Mouse (Mus musculus) gastrocnemius, adult 18-20 months (tissue): ENCODE data around the gene Mogat2. TPM values are rescaled to one million over a fixed set of nuclear protein-coding genes. Genes with fewer than 3 reads are reported as not detected.

Source experiments
- DNase-seq: peaks from one replicate; pipeline ENCODE4 v3.0.0; 2021; ENCODE audit warnings: low spot score
- total RNA-seq, 2 experiments: library from RNA; stranded (reverse); gene quantifications; 2 replicates each; pipeline ENCODE4 v1.2.3; 2021

Gene Mogat2
- total RNA-seq, 2 experiments from 2014 or later: not detected

DNA sequence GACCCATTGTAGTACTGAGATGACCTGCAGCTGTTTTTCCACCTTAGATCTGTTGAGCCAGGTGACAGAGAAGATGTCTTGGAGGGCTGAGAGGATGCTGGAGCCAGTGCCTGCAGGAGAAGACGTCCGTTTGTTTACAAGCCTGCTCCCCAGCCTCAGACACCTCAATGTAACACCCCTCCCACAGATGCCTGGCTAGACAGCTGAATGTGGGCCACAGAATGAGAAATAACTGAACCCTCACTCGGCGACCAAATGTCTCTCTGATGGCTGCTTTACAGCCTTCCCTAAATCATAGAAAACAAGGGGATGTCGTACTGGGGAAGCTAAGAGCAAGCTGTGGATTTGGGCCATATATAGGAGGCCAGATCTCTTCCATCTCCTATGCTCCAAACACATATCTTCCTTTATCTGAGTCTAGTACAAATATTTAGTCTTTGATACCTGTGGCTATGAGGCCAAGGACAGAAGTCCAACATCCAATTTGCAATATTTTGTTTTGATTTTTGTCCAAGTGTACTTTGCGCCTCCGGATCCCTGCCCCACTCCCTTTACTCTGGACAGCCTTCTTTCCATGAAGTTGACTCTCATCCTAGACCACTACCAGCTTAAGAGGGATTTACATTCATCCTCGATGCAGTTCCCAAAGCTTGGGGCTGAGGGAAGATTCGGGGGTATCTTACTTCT is 68.6 kb downstream of the Mogat2 start:
- no peak for DNase-seq

Other genes starting within 250 kb of the Mogat2 start
- gene Uvrag, start 97.5 kb downstream of the Mogat2 start, total RNA-seq: 1 to 10 TPM; 7.0 to 10.0 TPM
- 10 to 100 TPM; 41.9 to 56.0 TPM for gene Dgat2, start 55.9 kb downstream of the Mogat2 start, total RNA-seq
- gene Map6, start 28.8 kb upstream of the Mogat2 start, total RNA-seq: 1 to 10 TPM; 4.7 to 5.7 TPM
- 10 to 100 TPM; 37.4 to 70.5 TPM for gene Serpinh1, start 114.6 kb upstream of the Mogat2 start, total RNA-seq
- 1 to 10 TPM; 6.2 to 8.8 TPM for gene Gdpd5, start 142.8 kb upstream of the Mogat2 start, total RNA-seq
- gene Klhl35, start 227.4 kb upstream of the Mogat2 start, total RNA-seq: not detected
- 100 to 1,000 TPM; 232 to 276 TPM for gene Rps3, start 245.1 kb upstream of the Mogat2 start, total RNA-seq